Mouse (Mus musculus) 3T3-L1 (cell line): ENCODE data around the gene Prodh2.
"Not testable (repeated sequence)": the region's sequence is repeated elsewhere in the genome, so short reads cannot be mapped to it uniquely, and the experiment has no call there.

Experiments
- DNase-seq: peaks from one replicate; pipeline ENCODE4 v3.0.0-alpha.2; 2015; ENCODE audit warnings: low read depth, low spot score

Gene Prodh2

GRCm38 (mm10) chr7:30493401-30493931 lies at the start of gene Prodh2:
Prodh2 (plus strand) TSS chr7:30493622.
- DNase-seq = no peak

GRCm38 (mm10) chr7:30443696-30444095 lies 49.7 kb upstream of the Prodh2 start:
- no peak for DNase-seq

- no peak for DNase-seq
Measured at GRCm38 (mm10) chr7:30444154-30444970, 49.1 kb upstream of the Prodh2 start.

GRCm38 (mm10) chr7:30444971-30445751 lies 48.3 kb upstream of the Prodh2 start, which contains the start of gene Aplp1:
Aplp1 (minus strand) TSS chr7:30445535.
- DNase-seq = no peak

- no peak for DNase-seq
Measured at GRCm38 (mm10) chr7:30450241-30450640, 43.2 kb upstream of the Prodh2 start.

GRCm38 (mm10) chr7:30453327-30453726 lies 40.1 kb upstream of the Prodh2 start:
- no peak for DNase-seq

- no peak for DNase-seq
Measured at GRCm38 (mm10) chr7:30453766-30454165, 39.7 kb upstream of the Prodh2 start.

- no peak for DNase-seq
Measured at GRCm38 (mm10) chr7:30454259-30454658, 39.2 kb upstream of the Prodh2 start.

GRCm38 (mm10) chr7:30456487-30456886 lies 36.9 kb upstream of the Prodh2 start:
- DNase-seq = no peak

GRCm38 (mm10) chr7:30456911-30457628 lies 36.4 kb upstream of the Prodh2 start:
- no peak for DNase-seq

- DNase-seq = no peak
Measured at GRCm38 (mm10) chr7:30457629-30458330, 35.6 kb upstream of the Prodh2 start, which contains the start of the genes Kirrel2 and Nphs1. Kirrel2 (minus strand) TSS chr7:30457690. Nphs1 (plus strand) TSS chr7:30458315.

- no peak for DNase-seq
Measured at GRCm38 (mm10) chr7:30459484-30459883, 33.9 kb upstream of the Prodh2 start.

GRCm38 (mm10) chr7:30463568-30463967 lies 29.9 kb upstream of the Prodh2 start:
- DNase-seq = no peak

GRCm38 (mm10) chr7:30463996-30464395 lies 29.4 kb upstream of the Prodh2 start:
- DNase-seq = no peak

GRCm38 (mm10) chr7:30464816-30465300 lies 28.6 kb upstream of the Prodh2 start:
- no peak for DNase-seq

GRCm38 (mm10) chr7:30472411-30472810 lies 21.0 kb upstream of the Prodh2 start:
- DNase-seq = peak; percentile 28

GRCm38 (mm10) chr7:30474999-30475398 lies 18.4 kb upstream of the Prodh2 start:
- no peak for DNase-seq

- DNase-seq = not testable (repeated sequence)
Measured at GRCm38 (mm10) chr7:30476136-30476535, 17.3 kb upstream of the Prodh2 start.

- no peak for DNase-seq
Measured at GRCm38 (mm10) chr7:30477415-30478381, 15.7 kb upstream of the Prodh2 start.

GRCm38 (mm10) chr7:30484250-30484649 lies 9.2 kb upstream of the Prodh2 start:
- peak; percentile 48 for DNase-seq
